Mouse (Mus musculus) heart, postnatal 36 days (tissue): ENCODE results near the gene Ppfibp1. TPM values are rescaled to one million over a fixed set of nuclear protein-coding genes. Genes with fewer than 3 reads are reported as not detected.

Source experiments
- DNase-seq, 2 experiments: peaks; one replicate each; pipeline ENCODE4 v3.0.0; 2021 to 2022
- intact Hi-C: fragments of 180-260 bp; cut with DNase I; formaldehyde crosslinking; loops from one replicate; pipeline ENCODE4 v1.15.1; 2025
- total RNA-seq, 2 experiments: library from RNA; stranded (reverse); gene quantifications; 2 replicates each; pipeline ENCODE4 v1.2.3; 2021

Ppfibp1 gene
- total RNA-seq, 2 experiments from 2014 or later, result 111 to 115 TPM

DNA sequence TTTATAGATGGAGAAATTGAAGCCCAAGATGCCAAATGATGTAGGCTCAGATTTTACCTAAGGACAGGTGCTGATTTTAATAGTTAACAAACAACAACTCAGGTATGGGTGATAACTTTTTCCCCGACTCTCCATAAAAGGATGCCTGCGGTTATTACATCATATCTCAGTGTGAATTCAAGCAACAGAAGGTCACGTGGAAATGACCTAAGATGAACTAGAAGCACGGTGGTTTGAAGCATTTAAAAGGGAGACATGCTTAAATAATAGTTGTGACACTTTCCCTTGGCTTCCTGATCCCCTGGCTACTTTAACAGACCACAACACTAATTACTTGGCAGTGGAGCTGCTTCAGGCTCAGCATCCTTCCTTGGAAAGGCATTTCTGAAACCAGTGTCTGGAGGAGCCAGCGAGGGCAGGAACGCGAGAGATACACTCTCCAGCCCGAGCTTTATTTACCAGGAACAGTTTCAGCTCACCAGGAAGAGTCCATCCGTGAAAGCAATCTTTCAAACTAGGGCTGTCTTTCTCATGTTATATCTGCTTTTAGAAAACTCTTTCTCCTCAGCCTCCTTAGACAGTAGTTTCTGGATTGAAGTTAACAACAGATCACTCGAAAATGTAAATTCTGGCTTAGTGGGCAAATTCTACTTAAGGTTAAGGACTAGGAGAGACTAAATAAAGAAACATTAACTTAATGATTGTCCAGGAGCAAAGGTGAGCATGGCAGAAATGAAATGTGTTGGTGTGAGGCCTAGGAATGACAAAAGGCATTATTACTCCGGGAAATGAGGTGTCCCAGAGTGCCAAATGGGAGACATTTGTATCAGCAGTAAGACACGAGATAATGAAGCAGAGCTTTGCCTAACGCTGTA is 6.2 kb upstream of the Ppfibp1 start:
- intact Hi-C loops, result no loop called here
- DNase-seq, result no peak

DNA sequence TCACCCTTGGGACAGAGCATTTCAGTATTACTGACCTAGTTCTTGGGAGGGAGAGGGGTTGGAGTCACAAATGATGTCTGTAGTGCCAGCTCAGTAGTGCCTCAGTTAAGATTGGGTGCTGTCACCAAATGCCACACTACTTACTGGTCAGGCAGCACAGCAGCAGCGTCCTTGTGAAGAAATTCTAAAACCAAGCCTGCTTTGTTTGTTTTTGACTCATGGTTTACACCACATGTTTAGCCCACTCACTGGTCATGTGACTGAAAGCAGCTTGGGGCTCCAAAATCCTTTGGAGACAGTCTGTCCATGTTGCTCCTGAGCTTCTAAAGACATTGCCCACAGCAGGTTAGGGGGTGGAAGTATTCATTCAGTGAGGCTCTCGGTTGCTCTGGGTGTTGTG is 4.9 kb upstream of the Ppfibp1 start:
- intact Hi-C loops, result no loop called here
- DNase-seq, result no peak

DNA sequence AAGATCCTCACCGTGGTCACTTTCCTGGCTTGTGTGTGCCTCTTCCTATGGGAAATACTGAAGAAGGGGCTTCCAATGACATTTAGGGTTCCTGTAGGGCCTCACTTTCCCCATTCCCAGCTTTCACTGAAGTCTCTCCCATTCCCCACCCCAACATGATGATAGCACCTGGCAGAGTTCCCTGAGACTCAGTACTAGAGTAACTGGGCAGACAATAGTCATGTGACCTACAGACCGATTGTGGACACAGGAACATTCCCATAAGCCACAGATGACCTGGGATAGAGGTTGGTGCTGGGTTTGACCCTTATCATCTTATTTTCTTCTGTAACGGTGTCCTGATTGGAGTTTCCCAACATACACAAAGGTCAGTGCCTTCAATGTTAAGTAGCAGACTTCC is 4.1 kb upstream of the Ppfibp1 start:
- intact Hi-C loops, result no loop called here
- DNase-seq, result no peak

DNA sequence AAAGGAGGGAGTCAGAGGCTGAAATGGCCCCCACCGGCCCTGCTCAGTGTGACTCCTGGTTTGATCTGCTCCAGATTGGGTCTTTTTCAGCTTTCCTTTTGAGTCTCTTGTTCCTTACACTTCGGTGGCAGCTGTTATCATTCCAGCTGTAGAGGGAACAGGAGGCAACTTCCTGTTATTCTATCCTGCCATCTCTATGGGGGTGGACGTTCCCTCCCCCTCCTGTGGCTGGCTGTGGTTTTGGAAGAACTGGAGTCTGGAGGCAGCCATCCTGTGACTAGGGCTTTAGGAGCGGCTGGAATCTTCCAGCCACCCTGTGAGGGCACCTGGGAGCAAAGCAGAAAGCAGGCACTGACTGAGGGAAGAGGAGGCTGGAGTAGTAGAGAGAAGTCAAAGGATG is 3.4 kb upstream of the Ppfibp1 start:
- DNase-seq, result no peak
- intact Hi-C loops, result loop anchor here (5.0 kb wide), 2 partner anchors 47 to 77 kb away; no protein-coding TSS in a partner anchor

DNA sequence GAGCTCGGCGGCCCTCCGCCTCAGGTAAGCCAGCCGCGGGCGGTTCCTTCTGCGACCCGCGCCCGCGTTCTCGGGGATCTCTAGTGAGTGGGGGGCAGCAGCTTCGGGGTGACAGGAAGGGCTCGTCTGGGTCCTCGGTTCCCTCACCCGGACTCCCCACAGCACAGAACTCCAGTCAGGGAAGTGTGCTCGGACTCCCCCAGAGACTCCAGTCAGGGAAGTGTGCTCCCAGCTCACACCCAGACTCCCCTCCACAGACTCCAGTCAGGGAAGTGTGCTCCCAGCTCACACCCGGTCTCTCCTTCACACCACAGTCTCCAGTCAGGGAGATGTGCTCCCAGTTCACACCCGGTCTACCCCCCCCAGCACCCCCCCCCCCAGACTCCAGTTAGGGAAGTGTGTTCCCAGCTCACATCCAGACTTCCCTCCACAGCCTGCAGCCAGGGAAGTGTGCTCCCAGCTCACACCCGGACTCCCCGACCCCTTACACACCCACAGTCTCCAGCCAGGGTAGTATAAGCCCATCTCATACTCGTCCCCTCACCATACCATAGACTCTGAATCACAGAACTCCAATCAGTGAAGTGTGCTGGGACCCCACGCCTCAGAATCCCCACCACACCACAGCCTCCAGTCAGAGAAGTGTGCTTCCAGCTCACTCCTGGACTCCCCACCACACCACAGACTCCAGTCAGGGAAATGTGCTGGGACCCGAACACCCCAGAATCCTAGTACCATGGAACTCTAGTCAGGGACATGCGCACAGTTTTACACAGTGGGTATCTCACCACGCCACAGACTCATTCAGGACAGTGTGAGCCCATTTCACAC is 588 bp downstream of the Ppfibp1 start:
- DNase-seq, result no peak
- intact Hi-C loops, result loop anchor here (2.0 to 5.0 kb wide), 3 partner anchors 43 to 73 kb away; no protein-coding TSS in a partner anchor

DNA sequence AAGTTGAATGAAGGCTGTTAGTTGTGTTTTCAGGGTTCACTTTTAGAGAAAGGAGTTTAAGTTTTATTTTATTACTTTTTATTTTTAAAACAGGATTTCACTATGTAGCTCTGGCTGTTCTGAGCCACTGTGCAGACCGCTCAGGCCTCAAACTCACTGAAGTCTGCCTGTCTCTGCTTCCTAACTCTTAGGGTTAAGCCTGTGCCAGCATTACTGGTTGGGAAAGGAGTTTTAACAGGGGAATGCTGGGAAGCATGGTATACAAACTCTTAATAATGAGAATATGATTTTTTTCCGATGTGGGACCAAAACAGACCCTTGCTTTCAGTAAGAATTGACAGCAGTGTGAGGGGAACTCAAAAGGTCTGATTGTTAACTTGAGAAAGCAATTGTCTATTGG is 1.9 kb downstream of the Ppfibp1 start:
- intact Hi-C loops, result loop anchor here (1.0 kb wide), 1 partner anchor 22 kb away; no protein-coding TSS in a partner anchor
- no peak for DNase-seq

DNA sequence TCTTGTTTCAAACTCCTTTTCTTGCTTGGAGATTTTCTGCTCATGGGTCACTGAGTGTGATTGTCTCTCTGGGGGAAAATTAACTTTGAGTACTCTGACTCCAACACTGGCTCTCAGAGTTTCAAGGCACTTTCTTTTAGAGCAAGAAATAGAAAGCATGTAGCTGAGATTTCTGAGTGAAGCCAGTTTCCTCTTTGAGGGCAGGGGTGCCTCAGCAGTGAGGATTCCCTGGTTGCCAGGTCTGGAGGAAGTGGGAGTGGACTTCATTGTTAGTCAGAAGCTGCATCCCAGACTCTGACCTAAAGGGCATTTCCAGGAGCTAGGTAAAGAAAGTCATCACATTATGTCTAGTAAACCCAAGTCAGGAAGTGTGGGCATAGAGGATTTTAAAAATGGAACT is 2.3 kb downstream of the Ppfibp1 start:
- intact Hi-C loops, result loop anchor here (1.0 kb wide), 1 partner anchor 22 kb away; no protein-coding TSS in a partner anchor
- no peak for DNase-seq

DNA sequence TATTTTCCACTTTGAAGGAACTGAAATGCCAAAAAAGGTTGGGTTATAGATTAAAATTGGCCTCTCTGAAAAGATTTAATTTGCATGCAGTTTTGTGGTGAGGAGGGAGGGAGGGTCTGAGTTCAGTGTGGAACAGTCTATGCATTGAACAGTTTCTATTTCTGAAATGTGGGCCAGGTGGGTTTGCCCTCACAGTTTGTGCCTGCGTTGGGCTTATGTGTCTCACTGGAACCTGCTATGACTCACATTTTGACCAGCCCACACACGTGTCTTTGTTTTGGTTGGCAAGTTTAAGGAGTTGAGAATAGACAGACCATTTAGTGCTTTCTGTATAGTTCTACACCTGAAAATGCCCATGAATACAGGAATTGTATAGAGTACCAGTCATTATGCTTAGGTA is 5.6 kb downstream of the Ppfibp1 start:
- DNase-seq, result no peak
- intact Hi-C loops, result no loop called here

DNA sequence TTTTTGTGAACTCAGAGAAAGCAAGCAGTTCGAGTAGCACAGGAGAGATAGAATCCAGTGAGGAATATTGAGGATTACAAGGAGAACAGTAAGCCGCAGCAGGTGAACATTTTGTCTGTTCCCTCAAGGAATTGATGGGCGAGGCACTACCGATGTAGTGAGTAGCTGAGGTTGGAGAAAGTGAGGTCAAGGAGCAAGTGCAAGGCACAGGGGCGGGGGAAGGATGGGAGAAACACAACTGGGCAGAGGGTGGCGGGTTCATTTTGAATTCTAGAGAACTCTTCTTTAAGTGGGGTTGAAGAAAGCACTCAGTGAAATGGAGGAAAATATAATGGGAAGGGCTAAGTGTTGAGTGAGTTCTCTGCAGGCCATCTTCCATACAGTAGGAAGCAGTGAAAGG is 10.4 kb downstream of the Ppfibp1 start:
- DNase-seq, result no peak
- intact Hi-C loops, result no loop called here

DNA sequence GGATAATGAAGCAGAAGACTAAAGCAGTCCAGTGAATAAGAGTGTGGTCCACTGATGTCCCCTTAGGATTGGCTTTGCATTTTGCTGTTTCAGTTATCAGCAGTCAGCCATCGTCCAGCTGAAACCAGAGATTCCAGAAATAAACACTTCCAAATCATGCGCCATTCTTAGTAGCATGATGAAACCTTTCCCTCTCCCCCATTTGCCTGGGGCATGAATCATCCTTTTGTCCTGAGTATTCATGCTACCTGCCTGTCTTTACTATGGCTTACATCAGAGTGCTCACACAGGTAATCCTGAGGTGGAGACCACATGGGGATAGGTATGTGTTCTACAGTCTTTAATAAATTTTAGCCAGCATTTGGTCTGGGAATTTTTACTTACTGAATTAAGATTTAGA is 11.4 kb downstream of the Ppfibp1 start:
- no peak for DNase-seq
- intact Hi-C loops, result no loop called here

DNA sequence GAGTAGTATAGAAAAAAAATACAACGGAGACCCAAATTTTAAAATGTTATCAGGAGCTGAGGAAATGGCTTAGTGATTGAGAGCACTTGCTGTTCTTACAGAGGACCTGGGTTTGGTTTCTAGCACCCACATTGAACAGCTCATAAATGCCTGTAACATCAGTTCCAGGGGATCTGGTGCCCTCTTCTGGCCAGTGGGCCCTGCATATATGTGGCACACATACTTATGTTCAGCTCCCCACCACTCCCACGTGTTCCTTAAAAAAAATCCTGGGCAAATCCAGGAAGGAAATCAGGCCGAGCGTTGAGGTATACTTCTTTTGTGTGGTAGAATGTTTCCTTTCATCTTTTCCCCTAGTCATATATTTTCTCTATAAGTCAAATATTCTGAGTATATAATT is 13.6 kb downstream of the Ppfibp1 start:
- intact Hi-C loops, result no loop called here

DNA sequence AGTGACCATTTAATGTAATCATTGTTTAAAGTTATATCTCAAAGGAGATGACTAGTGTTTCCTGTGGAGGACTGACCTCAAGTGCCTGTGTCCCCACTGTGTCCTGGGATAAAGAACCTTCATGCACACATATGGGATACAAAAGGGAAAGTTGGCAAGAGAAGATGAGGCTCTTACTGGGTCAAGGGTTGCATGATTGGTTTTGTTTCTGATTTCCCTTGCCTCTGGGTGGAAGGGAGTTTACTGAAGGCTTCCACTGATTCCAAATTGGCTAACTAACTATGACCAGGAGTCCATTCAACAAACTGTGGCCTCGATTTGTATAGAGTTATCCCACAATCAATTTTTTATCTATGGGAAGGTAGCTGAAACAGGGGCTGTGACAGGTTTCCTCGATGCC is 15.3 kb downstream of the Ppfibp1 start:
- no peak for DNase-seq
- intact Hi-C loops, result no loop called here

More for the DNA sequence above, 13.6 kb downstream of the Ppfibp1 start:
- no peak for DNase-seq

DNA sequence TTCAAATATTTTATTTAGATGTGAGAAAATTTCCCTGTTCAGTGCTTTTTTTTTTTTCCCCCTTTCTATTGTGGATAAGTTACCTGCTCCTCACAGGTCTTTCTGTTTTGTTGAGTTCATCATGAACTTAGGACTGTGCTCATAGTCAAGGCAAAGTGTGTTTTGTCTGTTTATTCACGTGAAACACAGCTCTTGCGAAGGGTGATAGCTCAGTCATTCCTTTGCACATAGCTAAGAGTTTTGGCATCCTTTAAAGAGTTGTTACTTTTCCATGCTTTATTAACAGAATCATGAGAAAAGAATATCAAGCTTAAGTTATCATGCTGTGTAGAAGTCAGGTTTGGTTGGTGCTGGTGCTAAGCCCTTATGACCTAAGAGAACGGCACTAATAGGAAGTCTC is 16.4 kb downstream of the Ppfibp1 start:
- intact Hi-C loops, result no loop called here
- DNase-seq, result no peak

DNA sequence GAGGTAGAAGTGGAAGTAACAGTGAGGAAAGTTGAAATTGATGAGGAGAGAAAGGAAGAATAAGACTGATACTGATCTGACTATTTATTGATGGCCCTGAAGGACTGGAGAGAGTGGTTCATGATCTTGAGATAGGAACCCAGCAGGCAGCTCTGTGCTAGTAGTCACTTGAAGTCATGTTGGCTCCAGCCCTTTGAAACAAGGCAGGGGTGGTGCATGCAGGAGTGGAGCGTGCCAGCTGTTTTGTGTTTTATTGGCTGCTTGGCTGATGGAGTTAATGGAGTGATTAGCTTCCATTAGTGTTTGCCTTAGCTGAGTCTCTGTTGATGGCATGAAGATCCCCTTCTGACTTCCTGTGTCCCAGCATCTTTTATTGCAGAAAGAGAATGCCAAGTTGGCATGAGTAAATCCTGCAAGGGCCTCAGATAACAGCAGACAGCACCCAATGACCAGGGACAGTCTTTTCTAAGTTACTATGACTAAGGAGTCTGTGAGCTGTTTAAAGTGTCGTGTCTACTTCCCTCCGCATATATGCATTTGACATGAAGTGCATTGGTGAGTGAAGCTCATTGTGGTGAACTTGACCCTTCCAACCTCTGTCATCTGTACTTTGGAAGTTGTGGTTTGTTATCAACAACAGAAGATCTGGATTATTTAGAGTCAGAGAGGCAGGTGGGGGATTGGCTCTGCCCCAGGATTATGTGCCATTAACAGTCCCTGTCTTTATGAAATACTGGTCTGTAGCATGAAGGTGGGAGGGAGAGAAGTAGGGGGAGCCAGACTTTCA is 17.9 kb downstream of the Ppfibp1 start:
- intact Hi-C loops, result no loop called here
- no peak for DNase-seq

DNA sequence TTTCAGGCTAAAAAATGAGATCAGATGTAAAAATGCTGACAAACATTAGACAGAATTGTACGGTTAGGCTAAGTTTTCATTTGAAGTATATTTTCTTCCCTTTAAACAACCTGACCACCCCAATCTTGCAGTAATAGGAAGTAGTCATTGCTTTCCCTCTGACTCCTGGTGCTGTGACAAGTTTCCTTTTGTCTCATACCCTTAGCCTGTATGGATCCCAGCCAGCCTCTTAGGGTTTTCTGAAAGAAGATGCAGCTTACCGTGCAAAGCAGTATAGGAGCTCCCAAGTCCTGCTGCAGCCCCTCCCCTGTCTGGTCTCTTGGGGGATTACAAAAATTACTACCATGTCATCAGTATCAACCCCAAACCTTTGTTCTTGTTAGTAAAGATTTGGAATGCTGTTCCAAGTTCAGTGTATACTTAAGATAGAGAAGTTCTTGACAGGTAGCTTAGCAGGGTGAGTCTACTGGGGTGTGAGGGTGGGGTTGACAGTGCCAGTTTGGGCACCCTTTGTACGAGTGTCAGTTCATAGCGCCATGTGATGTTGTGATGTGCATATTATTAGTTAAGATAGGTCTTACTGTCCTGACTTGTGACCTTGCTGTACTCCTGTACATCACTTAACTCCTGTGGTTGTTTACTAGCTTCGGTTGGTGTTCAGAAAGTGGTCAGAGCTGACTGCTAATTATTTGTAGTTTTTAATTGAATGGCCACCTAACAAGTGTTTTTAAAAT is 18.9 kb downstream of the Ppfibp1 start:
- DNase-seq, result no peak
- intact Hi-C loops, result no loop called here

DNA sequence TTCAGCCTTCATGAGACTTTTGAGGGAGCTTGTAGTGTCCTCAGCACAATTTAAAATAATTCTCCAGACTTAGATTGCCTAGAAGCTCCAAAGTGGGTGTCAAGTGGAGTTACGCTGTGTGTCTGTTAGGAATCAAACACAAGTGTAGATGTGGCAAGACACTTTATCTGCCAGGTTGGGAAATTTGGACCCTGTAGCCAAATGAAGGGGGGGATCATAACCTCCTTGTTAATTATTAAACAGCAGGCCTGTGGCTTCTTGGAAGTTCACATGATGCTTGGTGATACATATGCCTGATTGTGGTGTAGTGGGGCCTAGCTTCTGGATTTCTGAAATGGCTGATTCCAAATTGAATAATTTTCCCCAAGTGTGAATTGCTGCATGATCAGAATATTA is 19.5 kb downstream of the Ppfibp1 start:
- DNase-seq, result no peak
- intact Hi-C loops, result no loop called here

DNA sequence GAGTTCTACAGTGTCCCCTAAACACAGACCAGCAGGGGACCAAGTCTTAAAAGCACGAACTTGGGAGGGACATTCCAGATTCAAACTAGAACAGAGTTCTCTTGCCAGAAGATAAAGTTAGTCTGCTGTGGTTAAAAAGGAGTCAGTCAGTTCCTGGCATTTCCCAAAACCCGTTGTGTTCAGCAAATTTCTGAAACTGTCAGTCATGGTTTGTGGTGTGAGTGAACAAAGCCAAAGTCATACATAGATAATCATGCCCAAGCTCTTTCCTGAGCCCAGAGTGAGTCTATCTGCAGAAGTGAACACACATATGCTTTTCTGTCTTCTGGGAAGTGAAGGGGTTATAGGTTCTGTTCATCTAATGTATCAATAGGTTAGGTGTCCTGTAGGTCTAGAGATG is 20.5 kb downstream of the Ppfibp1 start:
- no peak for DNase-seq
- intact Hi-C loops, result no loop called here

DNA sequence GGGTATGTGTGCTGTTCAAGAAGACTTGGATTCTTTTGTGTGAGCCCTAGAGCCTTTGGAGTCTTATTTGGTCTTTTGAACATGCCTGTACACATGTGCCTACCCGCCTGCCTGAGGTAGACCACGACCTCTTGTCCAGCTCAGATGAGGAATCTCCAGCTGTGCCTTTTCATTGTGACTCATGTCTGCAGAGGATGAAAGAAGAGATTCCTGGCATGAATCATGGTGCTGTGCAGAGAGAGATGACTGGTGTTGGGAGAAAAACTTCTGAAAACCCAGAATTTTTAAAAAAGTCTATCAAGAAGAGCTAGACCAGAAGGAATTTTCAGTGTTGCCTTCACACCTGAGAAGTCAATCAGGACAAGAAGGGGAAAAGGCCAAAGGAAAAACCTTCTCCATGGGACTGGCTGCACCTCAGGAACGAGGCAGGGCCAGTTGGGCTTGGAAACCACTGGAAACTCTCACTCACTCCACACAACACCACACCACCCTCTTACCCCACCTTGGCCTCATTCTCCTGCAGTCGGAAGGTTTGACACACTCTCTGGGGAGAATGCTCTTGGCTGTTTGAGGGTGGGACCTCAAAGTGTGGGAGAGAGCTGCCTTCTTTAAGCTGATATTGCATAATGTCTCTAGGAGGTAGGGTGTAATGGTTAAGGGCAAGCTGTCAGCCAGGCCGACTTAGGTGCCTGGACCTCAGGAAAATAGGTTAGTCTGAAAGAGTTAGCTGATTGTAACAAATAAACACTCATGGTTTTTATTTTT is 21.6 kb downstream of the Ppfibp1 start:
- DNase-seq, result no peak
- intact Hi-C loops, result loop anchor here (5.0 kb wide), 1 partner anchor 37 kb away; no protein-coding TSS in a partner anchor

DNA sequence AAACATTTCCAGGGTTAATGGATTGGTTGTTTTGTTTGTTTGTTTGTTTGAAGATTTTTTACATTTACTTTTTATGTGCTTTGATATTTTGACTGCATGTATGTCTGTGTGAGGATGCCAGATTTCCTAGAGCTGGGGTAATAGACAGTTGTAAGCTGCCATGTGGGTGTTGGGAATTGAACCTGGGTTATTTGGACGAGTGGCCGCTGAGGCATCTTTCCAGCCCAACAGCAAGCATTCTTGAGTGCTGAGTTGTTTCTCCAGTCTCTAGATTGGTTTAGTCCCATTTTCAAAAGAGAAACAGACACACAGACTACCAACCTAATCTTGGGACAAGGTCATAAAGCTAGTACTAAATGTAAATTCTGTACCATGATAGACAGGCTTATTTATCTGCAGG is 22.5 kb downstream of the Ppfibp1 start:
- intact Hi-C loops, result loop anchor here (5.0 kb wide), 1 partner anchor 36 kb away; no protein-coding TSS in a partner anchor

More for the DNA sequence above, 22.5 kb downstream of the Ppfibp1 start:
- no peak for DNase-seq
